Mouse (Mus musculus): ENCODE data around the gene Aph1c.
"Not testable (repeated sequence)": the region's sequence is repeated elsewhere in the genome, so short reads cannot be mapped to it uniquely, and the experiment has no call there.

The Aph1c gene

DNA sequence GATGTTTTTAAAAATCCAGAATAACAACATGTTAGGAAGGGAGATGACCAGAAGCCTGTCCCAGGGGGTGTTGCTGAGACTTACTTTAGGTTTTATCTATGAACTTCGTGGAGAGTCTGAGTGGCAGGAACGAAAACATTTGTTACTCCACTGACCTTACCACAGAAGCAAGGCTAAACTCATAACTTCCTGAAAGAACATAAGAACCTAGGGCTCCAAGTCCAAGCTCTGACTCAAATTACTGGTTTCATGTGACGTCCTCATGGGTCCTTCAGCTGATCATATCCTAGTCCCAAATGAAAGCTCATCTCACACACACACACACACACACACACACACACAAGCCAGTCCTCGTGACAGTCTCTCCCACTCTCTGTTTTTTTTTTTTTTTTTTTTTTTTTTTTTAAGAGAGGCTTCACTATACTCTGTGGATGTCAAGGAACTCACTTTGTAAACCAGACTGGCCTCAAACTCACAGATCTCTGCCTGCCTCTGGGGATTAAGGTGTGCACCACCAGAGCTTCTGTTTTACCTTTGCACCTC, 2.1 kb downstream of the Aph1c start:
- no peak for DNase-seq (ENCODE audit: low read depth, low spot score)

DNA sequence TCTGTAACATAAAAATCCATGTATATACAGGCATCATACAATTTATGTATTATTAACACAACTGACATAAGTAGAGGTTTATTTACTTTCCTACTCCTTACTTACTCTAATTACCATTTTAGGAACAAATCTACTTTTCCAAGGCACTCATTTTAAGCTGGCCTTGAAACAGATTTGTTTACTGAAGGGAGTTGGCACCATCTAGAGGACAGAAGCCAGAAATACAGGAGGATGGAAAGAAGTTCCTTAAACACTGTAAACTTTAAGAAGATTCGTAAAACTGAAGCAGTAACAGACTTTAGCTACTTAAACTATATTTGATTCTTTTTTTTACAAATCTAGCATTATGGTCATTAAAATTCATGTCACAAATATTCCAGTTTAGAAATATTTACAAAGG, 8.5 kb downstream of the Aph1c start:
- DNase-seq (ENCODE audit: low read depth, low spot score): peak; percentile 62

DNA sequence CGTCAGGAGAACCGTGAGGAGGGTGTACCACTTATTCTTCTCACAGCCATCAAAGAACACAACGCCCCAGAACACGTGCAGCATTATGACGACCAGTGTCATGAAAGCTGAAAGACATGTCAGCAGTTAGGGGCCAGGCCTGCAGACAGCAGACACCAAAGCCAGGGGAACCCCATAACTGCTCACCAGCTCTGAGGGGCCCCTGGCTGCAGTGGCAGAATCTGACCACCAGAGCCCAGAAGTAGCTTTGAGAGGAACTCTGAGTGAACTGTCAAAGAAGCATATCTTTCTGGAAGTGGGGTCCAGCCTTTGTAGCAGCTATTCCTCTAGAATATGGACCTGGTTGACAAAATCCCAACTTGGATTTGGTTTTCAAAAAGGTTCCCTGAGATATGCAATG, 12.3 kb downstream of the Aph1c start:
- DNase-seq (ENCODE audit: low read depth, low spot score): peak; percentile 12

DNA sequence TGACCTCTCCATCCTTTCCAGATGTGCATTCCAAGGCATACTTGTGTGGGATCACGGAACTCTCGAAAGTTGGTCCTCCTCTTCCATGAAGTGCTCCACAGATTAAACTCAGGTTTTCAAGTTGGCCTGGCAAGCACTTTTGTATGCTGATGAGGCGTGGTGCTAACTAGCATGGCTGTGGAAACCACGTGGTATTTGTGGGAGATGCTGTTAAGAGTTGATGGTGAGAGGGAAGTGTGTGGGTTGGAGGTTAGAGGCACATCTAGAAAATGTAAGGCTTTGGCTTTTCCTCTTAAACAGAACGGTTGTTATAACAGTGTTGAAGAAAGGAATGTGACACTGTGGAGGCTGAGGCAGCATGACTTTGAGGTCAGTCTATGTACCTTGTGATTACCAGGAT, 13.5 kb downstream of the Aph1c start:
- DNase-seq (ENCODE audit: low read depth, low spot score): no peak

DNA sequence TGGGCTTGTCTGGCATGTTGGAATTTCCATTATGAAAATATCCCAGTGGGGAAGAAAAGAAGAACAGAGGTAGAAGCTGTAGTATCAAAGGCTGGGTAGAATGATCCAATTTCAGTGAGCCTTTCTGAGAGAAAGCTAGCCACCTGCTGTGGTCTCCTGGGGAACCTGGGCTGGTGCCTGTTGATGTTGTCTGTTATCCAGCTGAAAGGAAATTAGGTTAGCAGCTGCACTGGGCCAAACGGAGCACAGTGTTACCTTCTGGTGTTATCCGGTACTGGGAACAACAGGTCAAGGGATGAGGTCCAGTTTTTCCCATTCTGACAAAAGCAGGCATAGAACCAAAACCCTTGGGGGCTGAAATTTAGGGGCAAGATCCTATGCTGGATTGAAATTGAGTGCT, 21.1 kb downstream of the Aph1c start:
- no peak for DNase-seq (ENCODE audit: low read depth, low spot score)

DNA sequence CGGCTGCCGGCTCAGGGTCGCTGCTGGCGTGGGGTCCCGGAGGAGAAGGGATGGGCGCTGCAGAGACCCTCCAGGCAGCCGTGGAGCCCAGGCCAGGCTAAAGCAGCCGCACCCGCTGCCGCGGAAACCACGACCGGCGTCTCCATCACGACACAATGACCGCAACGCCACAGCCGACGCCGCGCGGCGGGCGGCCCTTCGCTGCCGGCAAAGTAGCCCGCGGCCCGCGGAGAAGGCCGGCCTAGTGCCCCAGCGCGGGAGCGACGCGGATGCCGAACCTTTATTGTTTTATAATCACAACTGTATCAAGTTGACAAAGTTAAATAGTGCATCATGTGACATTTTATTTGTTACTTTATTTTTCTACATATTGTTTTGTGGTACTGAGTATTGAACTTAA, 28.6 kb downstream of the Aph1c start:
- DNase-seq (ENCODE audit: low read depth, low spot score): peak; percentile 36

DNA sequence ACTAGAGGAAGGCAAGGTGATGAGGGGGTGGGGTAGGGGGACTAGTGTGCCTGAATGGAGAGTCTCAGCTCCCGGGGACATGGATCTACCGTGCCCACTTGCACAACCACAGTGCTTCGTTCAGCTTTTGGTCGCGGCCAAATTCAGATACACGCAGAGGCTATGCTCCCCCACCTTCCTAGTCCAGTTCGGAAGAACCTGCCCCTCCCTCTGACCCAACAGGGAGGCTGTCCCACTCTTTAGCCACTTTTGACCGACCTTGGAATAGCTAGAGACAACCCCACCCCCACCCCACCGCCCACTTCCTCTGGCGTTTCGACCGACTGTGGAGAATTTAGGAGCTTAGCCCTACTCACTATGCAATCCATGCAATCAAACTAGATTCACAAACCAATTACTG, 32.6 kb downstream of the Aph1c start:
- peak; percentile 46 for DNase-seq (ENCODE audit: low read depth, low spot score)

DNA sequence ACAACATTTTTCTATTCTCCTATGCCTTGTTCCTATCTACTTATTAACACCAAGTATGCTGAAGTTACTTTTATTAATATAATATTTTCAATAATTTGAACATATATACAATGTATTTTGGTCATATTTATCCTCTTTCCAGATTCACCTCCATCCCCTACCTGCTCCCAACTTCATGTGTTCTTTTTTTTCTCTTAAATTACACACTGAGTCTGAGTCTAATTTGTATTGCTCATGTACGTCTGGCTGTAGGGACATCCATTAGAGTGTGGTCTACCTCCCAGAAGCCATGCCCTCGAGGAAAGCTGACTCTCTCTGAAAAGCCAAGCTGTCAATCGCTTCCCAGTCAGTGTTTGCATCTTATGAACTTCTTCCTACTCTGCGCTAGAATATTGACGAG, 37.8 kb downstream of the Aph1c start, which contains the start of gene Gm10647:
Gene Gm10647, plus strand, starts transcription at position 301 of the 400 bp plus-strand sequence.
- no peak for DNase-seq (ENCODE audit: low read depth, low spot score)

DNA sequence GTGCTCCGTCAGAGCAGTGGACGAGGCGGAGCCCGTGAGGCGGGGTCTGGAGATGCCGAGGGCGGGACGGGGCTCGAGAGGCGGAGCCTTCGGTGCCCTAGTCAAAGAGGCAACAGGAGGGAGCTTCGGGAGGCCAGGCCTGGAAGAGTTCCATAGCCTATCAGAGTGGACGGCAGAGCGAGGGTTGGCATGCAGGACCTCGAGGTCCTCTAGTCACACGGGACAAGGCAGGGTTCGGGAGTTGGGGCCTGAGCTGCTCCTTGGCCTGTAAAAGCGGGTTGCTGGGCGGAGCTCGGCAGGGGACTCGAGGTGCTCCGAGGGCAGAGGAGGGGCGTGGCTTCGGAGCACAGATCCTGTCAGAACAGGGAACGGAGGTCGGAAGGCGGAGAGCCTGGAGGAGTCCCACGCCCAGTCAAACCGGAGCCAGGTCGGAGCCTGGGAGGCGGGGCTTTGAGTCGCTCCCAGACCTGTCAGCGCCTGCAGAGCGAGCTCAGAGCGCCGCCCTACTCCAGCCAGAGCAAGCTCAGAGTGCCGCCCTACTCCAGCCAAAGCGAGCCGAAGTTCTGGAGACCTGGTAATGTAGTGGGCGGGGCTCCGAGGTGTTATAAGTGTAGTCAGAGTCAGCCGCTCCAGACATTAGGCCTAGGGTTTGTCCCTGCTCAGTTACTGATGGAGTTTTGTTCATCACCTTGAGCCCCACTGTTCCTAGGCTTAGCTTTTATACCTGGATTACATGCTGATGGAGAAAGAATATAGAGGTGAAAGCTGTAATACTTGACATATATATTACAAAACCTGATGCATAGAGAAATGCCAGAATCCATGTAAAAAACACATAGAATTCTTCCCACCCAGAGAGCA, 38.8 kb downstream of the Aph1c start, which contains the start of gene Aph1b:
Gene Aph1b, minus strand, starts transcription at position 27 of the 861 bp plus-strand sequence.
- peak; percentile 100 for DNase-seq (ENCODE audit: low read depth, low spot score)

DNA sequence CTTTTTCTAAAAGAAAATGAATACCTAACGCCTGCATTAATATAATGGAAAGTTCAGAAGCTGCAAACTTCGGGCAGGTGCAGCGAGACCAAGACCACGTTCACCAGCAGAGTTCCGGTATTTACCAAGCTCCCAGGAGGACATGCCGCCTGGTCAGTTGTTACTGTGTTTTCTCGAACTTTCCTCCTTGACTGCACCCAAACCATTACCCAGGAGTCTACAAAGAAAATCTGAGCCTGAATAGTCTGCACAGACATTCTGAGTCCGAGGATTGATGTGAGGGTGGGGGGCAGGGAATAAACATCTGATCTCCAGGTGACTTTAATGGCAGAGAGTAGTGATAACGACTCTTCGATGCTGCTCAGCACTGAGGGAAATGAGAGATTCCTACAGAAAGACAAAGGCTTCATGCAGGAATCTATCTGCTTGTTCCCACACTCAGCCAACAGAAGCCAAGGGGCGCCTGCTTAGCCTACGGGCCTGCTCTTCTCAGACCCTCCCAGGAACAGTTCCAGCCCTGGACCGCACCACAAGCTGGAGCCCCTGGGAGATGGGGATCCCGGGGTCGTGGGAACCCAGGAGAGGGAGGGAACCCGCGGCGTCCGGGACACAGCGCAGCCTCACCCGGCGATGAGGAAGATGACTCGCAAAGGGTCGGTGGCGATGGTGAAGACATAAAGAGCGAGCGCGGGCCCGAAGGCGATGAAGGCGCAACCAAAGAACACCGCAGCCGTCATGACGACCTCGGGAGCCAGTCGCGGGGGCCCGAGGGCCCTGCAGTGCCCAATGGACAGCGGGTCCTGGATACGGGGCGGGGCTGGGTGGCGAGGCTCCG, 39.7 kb downstream of the Aph1c start:
- no peak for DNase-seq (ENCODE audit: low read depth, low spot score)

DNA sequence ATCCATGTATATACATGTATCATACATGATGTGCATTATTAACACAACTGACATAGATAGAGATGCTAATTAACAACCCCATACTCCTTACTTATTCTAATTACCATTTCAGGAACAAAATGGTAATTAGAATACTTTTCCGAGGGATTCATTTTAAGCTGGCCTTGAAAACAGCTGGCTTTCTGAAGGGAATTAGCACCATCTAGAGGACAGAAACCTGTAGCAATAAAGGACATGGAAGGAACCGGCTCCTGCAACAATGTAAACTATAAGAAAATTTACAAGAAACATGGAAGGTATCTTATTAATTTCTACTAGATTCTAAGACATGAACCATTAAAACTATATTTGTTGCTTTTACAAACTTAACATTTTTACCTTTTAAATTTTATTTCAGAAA, 46.7 kb downstream of the Aph1c start:
- peak; percentile 23 for DNase-seq (ENCODE audit: low read depth, low spot score)

DNA sequence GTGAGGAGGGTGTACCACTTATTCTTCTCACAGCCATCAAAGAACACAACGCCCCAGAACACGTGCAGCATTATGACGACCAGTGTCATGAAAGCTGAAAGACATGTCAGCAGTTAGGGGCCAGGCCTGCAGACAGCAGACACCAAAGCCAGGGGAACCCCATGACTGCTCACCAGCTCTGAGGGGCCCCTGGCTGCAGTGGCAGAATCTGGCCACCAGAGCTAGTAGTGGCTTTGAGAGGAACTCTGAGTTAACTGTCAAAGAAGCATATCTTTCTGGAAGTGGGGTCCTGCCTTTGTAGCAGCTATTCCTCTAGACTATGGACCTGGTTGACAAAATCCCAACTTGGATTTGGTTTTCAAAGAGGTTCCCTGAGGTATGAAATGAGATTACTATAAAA, 50.0 kb downstream of the Aph1c start:
- not testable (repeated sequence) for DNase-seq (ENCODE audit: low read depth, low spot score)

DNA sequence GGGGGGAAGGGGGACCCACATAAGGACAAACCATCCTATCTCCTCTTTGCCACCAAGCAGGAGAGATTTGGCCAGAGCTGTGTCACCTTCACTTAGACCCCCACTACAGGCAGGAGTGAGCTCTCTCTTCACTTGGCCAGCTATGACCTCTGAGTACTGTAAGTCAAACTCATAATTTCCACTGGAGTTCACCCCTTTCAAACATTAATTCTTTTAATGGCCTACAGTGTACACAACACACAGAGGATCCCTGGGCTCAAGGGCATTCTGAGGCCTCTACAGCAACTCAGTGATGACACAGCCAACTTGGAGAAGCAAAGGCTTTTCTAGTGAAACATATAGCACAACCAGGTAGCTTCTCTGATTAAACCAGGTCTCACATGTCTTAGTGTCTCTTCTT, 63.8 kb downstream of the Aph1c start:
- DNase-seq (ENCODE audit: low read depth, low spot score): no peak

DNA sequence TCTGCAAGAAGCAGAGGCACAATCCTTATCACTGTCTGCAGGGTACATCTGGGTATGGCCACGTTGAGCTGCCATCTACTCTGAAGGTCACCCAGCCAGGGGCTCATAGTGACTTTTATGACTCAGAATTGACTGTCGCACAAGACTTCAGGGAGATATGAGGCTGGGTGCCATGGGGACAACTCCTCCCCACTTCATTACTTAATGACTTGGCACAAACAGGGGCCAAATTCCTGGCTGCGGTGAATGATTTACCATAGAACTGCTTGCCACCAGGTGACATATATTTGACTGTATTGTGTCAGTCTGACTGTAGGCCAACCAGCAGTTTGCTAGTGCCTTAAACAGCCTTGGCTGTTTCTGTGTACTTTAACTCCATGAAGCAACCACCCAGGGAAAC, 65.3 kb downstream of the Aph1c start:
- no peak for DNase-seq (ENCODE audit: low read depth, low spot score)

DNA sequence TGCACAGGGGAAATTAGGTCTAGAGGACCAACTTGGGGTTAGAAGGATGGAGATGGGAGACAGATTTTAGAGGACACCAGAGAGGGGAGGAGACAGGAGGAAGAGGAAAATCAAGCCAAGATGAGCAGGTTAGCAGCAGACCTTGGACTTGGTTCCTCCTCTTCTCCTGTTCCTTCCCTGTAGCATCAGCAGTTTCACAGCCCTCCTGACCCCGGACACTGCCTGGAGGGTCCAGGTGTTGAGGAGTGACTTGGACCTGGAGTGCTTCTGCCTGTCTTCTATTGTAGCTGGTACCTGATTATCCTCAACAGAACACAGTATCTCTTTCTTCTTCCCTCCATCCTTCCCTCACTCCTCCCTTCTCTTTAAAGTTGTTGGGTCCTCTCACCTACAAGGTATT, 65.8 kb downstream of the Aph1c start:
- DNase-seq (ENCODE audit: low read depth, low spot score): no peak
